Mouse (Mus musculus): Measurements from ENCODE around the gene Zc3h12b.
"Not testable (repeated sequence)": the region's sequence is repeated elsewhere in the genome, so short reads cannot be mapped to it uniquely, and the experiment has no call there.

The Zc3h12b gene

GRCm38 (mm10) chrX:95711227-95712111, at the start of gene Zc3h12b:
TSS of gene Zc3h12b (plus strand) at chrX:95711678.
- DNase-seq = peak; percentile 55

- no peak for DNase-seq
Measured at GRCm38 (mm10) chrX:95682206-95682605, 29.3 kb upstream of the Zc3h12b start.

DNA sequence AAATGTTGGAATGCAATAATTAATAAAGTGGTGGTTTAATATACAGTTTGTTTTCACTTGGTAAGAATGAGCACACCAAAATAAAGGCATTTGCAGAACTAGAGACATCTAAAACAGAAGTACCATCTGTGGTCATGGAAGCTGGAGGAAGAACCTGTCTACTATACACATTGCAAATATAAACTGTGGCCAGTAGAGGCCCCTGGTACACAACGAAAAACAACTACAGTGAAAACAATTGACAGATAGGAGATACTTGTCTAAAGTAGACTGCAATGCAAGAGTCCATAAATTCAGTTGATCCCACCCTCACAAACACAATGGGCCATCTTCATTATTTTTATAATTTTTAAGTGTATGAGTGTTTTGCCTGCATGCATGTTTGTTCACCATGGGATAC, 24.4 kb upstream of the Zc3h12b start:
- DNase-seq = peak; percentile 3

DNA sequence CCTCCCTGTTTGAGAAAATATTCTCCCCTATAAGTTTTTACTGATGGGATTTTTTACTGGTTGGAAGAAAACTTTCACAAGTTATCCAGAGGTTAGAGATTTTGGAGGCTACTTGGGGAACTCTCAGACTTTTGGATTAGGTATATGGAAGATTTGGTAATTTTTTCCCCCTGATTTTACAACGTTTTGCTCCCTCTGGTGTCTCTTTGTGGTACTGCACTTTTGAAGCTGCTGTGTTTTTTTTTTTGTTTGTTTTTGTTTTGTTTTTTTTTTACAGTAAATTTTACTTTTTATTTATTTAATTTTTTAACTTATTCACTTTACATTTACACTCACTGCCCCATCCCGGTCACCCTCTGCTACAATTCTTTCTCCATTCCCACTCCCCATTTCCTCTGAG, 26.8 kb downstream of the Zc3h12b start:
- no peak for DNase-seq

DNA sequence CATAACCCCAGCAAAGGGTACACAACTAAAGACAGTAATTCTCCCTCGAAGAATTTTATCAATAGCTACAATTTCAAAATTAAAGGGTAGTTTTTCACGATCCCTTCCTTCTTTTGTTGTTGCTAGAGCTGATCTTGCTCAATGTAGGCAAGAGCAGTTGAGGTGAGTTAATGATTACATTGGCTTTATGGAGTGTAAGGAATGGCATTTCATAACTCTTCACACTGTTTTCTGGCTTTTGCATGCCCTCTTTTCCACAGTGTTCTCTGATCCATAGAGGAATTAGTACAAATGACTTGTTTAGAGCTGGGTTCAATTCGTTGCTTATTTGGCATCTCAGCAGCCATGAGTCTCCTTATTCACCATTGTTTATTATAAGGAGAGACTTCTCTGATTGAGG, 84.4 kb downstream of the Zc3h12b start:
- DNase-seq = no peak

DNA sequence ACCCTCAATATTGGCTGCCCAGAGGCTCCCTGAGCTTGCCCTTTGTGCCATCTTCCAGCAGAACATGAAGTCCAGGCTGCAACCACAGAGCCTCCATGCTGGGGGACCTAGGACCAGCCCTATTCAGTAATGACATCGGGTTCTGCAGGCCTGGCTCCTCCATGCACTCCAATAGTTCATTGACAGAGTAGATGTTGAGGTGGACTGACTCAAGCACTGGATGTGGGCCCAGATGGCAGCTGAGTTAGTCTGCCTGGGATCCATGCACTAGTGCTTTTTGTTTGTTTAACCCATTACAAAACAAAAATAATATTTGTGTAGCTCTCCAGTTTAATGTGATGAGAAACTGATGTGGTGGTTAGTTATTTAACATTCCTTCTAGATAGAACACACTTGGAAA, 90.3 kb downstream of the Zc3h12b start:
- DNase-seq = no peak

GRCm38 (mm10) chrX:95852806-95853205, 141.3 kb downstream of the Zc3h12b start:
- no peak for DNase-seq

- no peak for DNase-seq
Measured at GRCm38 (mm10) chrX:95881111-95881510, 169.6 kb downstream of the Zc3h12b start.

- no peak for DNase-seq
Measured at GRCm38 (mm10) chrX:95902716-95903115, 191.2 kb downstream of the Zc3h12b start.

DNA sequence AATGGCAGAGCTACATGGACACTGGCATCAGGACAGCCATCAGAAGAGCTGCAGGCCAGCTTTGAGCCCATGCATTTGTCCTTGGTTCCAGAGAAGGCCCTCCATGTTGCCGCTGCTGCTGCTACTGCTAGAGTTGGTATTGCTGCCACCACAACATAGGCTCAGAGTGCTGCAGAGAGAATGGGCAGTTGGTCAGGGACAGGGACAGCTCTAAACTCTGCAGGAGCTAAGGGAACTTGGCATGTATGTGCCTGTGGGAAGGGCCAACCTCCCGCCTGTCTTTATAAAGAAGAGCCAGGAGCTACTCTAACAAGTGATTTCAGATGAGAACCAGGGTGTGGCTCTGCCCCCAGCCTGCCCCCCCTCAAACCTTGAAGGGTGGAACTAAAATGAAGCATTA, 224.0 kb downstream of the Zc3h12b start:
- peak; percentile 12 for DNase-seq

GRCm38 (mm10) chrX:95945496-95945895, 234.0 kb downstream of the Zc3h12b start:
- no peak for DNase-seq

DNA sequence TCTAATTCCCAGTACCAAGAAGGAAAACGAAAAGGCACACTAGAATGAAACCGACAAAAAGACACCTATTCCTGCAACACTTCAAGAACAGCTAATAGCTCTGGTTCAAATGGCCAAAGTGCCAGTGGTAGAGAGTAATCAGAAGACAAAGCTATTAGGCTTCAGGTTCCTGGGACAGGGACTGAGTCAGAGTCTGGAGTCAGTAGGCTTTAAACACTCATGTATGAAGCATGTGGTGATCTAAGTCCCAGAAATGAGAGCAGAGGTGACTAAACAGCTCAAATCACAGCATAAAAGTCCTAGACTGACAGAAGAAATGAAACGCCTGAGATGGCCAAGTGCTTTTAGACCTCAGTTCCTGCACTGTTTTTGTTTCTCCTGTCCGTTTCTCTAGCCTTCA, 236.7 kb downstream of the Zc3h12b start:
- DNase-seq = no peak

DNA sequence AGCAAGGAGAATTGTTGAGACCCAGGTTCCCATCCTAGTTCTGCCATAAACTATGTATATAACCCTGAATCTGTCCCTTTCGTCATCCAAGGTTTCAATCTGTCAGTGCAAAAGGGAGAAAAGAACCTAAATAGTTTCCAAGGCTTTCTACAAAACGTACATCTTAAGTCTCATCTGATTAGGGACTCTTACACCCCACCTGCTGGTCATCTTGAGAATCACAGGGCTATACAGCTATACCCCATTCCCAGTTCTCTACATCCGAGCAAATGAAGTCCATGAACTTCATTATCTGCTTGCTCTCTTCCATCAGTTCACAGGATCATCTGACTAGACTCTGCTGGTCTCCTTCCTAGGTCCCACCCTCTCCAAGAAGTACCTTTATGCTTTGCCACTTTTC, 239.3 kb downstream of the Zc3h12b start:
- DNase-seq = peak; percentile 12

DNA sequence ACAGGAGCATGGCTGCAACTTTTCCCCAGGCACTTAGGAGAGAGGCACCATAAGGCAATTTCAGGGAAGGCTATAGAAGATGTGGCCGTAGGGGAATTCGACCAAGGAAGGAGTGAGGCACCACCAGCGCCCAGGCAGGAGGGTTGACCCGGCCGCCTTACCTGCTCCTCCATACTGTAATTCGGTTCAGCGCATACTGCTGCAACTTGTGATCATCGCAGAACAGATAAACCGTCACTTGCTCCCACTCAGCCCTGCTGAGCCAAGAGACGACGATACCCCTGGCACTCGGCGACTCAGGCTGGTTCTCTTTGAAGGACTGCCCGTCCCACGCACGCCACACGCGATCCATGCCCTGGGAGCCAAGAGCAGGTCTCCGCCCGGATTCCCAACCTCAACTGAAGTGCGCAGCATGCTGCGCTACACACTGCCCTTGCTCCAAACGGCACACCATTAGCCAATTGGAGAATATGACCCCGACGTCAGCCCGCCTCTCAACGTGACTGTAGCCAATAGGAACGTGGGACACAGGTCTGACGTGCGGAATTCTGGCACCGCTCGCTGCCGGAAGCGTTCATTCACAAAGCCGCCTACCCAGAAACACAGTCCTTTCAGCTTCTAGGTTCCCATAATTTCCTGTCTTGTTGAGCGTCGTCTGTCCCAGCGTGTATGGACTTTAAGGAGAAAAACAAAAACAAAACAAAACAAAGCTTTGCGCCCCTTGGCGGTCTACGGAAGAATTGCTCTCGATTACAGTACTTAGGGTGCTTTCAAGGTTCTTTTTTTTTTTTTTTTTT, 245.2 kb downstream of the Zc3h12b start, which contains the start of gene Las1l:
Gene Las1l (minus strand): TSS at position 466 of the 797 bp plus-strand sequence.
- peak; percentile 87 for DNase-seq

GRCm38 (mm10) chrX:95957461-95957860, 246.0 kb downstream of the Zc3h12b start:
- not testable (repeated sequence) for DNase-seq

DNA sequence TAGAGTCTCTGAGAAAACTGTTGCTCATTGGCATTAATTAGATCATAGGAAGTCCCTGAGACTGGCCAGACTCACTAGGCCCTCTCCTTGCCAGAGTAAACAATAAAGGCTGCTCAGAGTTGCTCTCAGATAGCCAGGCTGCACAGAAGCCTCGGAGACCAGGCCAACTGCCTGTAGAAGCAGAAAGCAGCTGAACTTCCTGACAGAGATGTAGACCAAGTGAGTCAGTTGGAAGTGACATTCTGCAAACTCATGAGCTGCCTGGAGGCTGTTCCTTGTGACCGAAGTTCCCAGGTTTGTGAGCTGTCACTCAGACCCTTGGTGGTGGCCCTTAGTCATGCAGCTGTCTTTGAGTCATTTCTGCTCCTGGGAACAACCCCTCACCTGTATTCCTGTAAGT, 251.9 kb downstream of the Zc3h12b start:
- DNase-seq = no peak

DNA sequence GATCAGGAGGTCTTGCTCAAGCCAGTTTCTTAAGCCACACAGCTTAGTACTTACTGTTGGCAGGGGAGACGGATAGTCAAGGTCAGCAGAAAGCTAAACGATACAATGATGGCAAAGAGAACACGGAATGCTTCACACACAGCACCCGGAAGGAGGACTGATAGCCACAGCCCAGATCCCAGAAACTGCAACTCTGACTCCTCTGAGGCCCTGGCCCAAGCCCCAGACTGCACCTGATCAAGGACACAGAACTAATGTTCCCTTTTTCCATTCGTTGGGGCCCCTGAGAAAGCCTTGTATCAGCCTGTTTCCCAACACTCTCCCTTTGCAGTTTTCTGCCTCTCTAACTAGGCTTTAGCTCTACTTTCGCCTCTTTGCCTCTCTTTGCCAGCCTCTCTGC, 253.6 kb downstream of the Zc3h12b start:
- DNase-seq = no peak

DNA sequence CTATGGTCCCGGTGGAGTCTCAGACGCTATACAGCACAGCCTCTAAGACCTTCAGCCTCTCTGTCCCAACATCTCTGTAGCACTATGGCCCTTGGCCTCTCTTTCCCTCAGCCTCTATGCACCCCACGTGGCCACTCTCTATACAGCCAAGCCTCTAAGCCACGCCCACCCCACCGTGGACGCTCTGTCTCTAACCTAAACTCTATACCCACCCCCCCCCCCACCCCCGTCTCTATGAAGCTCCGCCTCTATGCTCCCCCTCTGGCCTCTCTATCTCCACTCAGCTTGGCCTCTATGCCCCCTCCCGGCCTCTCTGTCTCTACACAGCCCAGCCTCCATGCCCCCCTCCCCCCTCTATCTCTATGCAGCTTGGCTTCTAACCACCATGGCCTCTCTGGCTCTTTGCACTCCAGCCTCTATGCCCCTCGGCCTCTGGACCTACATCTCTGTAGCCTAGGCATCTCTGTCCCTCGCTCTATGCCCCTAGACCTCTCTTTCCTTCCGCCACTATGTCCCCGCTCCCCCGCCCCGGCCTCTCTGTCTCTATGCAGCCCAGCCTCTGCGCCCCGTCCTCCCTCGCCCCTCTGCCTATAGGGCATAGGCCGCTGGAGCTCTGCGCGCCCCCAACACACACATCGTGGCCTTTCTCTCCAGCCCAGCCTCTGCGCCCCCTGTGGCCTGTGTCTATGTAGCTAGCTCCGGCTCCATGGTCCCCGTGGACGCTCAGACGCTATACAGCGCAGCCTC, 256.5 kb downstream of the Zc3h12b start:
- peak; percentile 81 for DNase-seq

- DNase-seq = peak; percentile 79
Measured at GRCm38 (mm10) chrX:95968594-95968965, 257.1 kb downstream of the Zc3h12b start.

DNA sequence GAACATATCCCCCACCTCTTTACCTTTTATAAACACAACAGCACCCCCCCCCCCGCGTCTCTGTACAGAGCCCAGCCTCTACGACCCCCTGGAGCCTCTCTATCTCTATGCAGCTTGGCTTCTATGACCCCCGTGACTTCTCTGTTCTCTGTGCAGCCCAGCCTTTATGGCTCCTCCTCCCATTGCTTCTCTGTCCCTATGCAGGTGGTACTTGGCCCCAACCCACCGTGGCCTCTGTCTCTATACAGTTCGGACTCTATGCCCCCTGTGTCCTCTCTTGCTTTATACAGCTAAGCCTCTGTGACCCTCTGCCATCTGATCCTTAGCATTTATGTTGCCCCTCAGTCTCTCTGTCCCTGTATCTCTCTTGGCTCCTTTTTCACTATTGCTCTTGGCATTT, 257.6 kb downstream of the Zc3h12b start:
- peak; percentile 8 for DNase-seq

DNA sequence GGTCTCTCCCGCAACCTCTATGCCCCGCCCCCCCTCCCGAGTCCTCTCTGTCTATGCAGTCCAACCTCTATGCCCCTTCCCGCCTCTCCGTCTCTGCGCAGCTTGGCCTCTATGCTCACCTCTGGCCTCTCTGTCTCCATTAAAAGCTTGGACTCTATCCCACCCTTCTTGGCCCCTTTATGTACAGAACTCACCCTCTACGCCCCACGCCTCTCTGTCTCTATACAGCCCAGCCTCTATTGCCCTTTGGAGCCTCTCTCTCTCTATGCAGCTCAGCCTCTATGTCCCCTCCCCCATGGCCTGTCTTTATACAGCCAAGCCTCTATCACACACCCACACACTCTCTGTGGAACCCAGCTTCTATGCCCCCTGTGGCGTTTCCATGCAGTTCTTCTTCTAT, 258.5 kb downstream of the Zc3h12b start:
- no peak for DNase-seq

Data from cerebellum, adult 11 months (tissue).